Mouse (Mus musculus) G1E (cell line): ENCODE data around the gene Vps53. TPM values are rescaled to one million over a fixed set of nuclear protein-coding genes. Genes with fewer than 3 reads are reported as not detected.

ENCODE experiments used
- ATAC-seq: 2 replicates; pipeline ENCODE4 v1.8.0; 2016; ENCODE audit warnings: mild to moderate bottlenecking; ENCODE audit not compliant: insufficient number of reproducible peaks, poor library complexity, low FRiP score, severe bottlenecking; ENCODE audit errors: extremely low read depth
- DNase-seq: peaks from one replicate; pipeline ENCODE4 v3.0.0; 2012; ENCODE audit warnings: low spot score
- H3K27me3 ChIP-seq: 2 replicates; pipeline ENCODE4 v1.6.1; 2012; ENCODE audit warnings: mild to moderate bottlenecking, low read length, inconsistent platforms; ENCODE audit not compliant: insufficient read depth
- H3K36me3 ChIP-seq: replicated peaks from 2 replicates; pipeline ENCODE3; 2012; ENCODE audit warnings: mild to moderate bottlenecking, inconsistent platforms
- H3K4me1 ChIP-seq: 2 replicates; pipeline ENCODE4 v1.6.1; 2012; ENCODE audit warnings: low read depth, low read length, inconsistent platforms, mixed read lengths; ENCODE audit not compliant: insufficient read depth
- H3K4me3 ChIP-seq: 2 replicates; pipeline ENCODE4 v1.5.1; 2012; ENCODE audit warnings: low read depth, mild to moderate bottlenecking, inconsistent platforms, low read length, moderate library complexity, mixed read lengths
- H3K9me3 ChIP-seq: replicated peaks from 2 replicates; pipeline ENCODE4 v1.6.1; 2012; ENCODE audit warnings: inconsistent platforms
- CTCF ChIP-seq: IDR thresholded peaks from 2 replicates; pipeline ENCODE4 v1.5.1; 2012; ENCODE audit warnings: low read depth, low read length, inconsistent platforms, mixed read lengths
- GATA1 ChIP-seq: IDR thresholded peaks from 2 replicates; pipeline ENCODE4 v1.6.1; 2012; ENCODE audit warnings: borderline replicate concordance, low read length, inconsistent platforms, mixed read lengths
- GATA2 ChIP-seq: IDR thresholded peaks from 2 replicates; pipeline ENCODE4 v1.6.1; 2012; ENCODE audit warnings: low read depth, low read length, inconsistent platforms, borderline replicate concordance
- POLR2AphosphoS5 ChIP-seq: IDR thresholded peaks from 2 replicates; pipeline ENCODE4 v1.6.1; 2012; ENCODE audit warnings: low read depth, low read length, inconsistent platforms; ENCODE audit not compliant: insufficient replicate concordance
- TAL1 ChIP-seq: conservative IDR thresholded peaks from 2 replicates; pipeline ENCODE4 v1.6.1; 2012; ENCODE audit warnings: low read depth, low read length, inconsistent platforms, mixed read lengths
- polyA plus RNA-seq: library from polyadenylated mRNA; stranded (reverse); fragments of >175 nt; gene quantifications from 2 replicates; pipeline ENCODE4 v1.2.3, GENCODE M21; 2012
- total RNA-seq, 2 experiments: library from RNA; stranded (forward) in 1 of 2; stranded (reverse) in 1 of 2; fragments of 200-1000 nt in 1 of 2; fragments of >200 nt in 1 of 2; fragmentation: Nextera tagmentation in 1 of 2; gene quantifications; 2 replicates each; pipeline ENCODE4 v1.2.3; 2014 to 2017

The Vps53 gene
- total RNA-seq (2014; fragmentation: Nextera tagmentation) (27.3 and 35.5 TPM in 2 replicates), total RNA-seq (2017) (31.1 and 39.3 TPM in 2 replicates), polyA plus RNA-seq (26.1 and 26.4 TPM in 2 replicates)

DNA sequence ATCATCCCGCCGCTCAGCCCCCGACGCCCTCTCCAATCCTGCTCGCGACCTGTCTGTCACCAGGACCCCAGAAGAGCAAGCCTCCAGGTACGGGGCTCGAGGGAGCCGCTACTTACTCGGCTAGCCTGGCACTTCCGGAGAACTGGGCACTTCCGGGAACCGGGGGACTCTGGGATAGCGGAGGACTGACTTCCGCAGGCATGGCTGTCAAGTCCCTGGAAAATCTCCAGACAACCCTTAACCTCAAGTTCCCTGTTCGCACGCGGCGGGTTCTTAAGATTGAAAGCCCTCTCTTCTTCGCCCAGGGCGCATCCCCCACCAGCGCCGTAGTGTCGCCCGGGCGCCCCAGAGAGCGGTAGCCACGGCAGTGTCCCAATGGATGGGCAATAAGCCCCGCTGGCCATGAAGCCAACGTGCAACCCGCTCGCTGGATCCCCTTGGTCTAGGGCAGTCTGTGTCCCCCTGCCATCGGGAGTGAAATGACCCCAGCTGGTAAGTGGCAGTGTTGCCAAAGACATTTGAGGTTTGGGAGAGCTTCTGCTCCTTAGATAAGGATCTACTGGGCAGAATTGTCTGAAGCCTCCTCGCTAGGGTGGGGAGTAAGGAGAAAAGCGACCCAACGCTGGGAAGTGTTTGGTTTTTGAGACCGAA lies at the start of gene Vps53, which contains the start of gene Fam57a:
Gene Vps53 (minus strand): TSS at position 153 of the 651 bp plus-strand sequence.
Gene Fam57a (plus strand): TSS at position 177 of the 651 bp plus-strand sequence.
- Histone ChIP-seq H3K4me1 (peaks cover 20% of the 10 kb centered on the region), H3K27me3 (no peaks in the 10 kb centered on the region), H3K9me3 (no peaks in the 10 kb centered on the region), H3K36me3 (peaks cover 50% of the 10 kb centered on the region), H3K4me3 (peak within 1 kb of the TSS; percentile 99)
- DNase-seq (peak; percentile 86), ATAC-seq (peak; percentile 57)
- TF ChIP-seq CTCF (no peak), POLR2AphosphoS5 (no peak), GATA1 (no peak), TAL1 (no peak), GATA2 (no peak)

DNA sequence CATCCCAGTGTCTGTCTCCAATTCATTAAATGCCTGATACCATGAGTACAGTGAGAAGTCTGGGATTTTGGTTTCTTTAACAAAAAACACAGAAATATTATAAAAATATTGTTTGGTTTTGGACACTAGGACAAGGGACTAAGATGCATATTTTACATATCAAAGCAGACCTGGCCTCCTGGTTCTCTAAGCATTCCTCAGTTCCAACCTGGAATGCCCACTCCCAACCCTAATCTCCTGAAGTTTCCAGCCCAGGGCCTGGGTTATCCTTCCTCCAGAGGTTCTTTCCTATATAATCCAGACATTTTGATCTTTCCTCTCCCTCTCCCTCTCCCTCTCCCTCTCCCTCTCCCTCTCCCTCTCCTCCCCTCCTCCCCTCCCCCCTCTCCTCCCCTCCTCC lies 45.6 kb upstream of the Vps53 start:
- TF ChIP-seq POLR2AphosphoS5, result no peak
- TF ChIP-seq TAL1, result no peak
- no peak for TF ChIP-seq GATA1
- no peak for TF ChIP-seq GATA2
- TF ChIP-seq CTCF, result no peak
- DNase-seq (no peak), ATAC-seq (no peak)
- Histone ChIP-seq H3K9me3 (no peaks in the 10 kb centered on the region), H3K36me3 (peaks cover 67% of the 10 kb centered on the region), H3K4me3 (no peak overlapping the region), H3K4me1 (no peaks in the 10 kb centered on the region), H3K27me3 (no peaks in the 10 kb centered on the region)

DNA sequence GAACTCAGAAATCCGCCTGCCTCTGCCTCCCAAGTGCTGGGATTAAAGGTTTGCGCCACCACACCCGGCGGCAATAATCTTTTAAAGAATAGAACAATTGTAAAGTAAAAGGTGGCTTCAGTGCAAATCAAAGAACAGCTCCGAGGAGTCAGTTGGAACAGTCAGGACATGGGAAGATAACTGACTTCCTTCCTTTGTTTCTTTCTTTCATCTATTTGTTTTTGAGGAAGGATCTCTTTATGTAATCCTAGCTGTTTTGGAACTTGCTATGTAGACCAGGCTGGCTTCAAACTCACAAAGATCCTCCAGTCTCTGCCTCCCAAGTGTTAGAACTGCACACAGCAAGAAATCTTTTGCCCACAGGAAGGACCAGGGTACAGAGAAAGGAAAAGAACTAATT lies 45.2 kb upstream of the Vps53 start:
- Histone ChIP-seq H3K9me3 (no peaks in the 10 kb centered on the region), H3K36me3 (peaks cover 68% of the 10 kb centered on the region), H3K4me3 (no peak overlapping the region), H3K27me3 (no peaks in the 10 kb centered on the region), H3K4me1 (no peaks in the 10 kb centered on the region)
- DNase-seq, result no peak
- ATAC-seq, result no peak
- TF ChIP-seq GATA1 (no peak), TAL1 (no peak), POLR2AphosphoS5 (no peak), GATA2 (no peak), CTCF (no peak)

DNA sequence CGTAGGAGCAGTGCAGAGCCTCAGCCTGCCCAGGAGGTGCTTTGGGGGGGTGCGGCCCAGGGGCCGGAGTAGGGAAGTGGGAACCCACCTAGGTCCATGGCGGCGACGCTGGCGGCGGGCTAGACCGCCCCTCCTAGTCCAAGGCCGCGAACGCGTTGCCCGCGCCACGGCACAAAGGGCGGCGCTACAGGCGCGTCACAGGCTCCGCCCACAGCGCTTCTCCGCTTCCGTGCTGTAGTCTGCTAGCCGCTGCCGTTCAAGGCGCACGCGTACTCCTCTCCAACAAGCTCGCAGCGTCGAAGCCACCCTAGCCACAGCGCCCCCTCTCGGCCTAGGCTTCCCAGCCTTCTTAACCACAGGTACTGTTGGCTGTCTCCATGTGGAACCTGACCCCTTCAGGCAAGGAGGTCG lies 37.9 kb upstream of the Vps53 start, which contains the start of the genes Dbil5 and Gemin4:
Gene Dbil5 (plus strand): TSS at position 219 of the 411 bp plus-strand sequence.
Gene Gemin4 (minus strand): TSS at position 275 of the 411 bp plus-strand sequence.
- Histone ChIP-seq H3K27me3 (no peaks in the 10 kb centered on the region), H3K4me1 (peaks cover 39% of the 10 kb centered on the region), H3K9me3 (no peaks in the 10 kb centered on the region), H3K4me3 (peak within 1 kb of the TSS; percentile 88), H3K36me3 (peaks cover 78% of the 10 kb centered on the region)
- peak; percentile 95 for ATAC-seq
- peak; percentile 85 for DNase-seq
- TF ChIP-seq GATA1 (no peak), CTCF (peak; percentile 81)

DNA sequence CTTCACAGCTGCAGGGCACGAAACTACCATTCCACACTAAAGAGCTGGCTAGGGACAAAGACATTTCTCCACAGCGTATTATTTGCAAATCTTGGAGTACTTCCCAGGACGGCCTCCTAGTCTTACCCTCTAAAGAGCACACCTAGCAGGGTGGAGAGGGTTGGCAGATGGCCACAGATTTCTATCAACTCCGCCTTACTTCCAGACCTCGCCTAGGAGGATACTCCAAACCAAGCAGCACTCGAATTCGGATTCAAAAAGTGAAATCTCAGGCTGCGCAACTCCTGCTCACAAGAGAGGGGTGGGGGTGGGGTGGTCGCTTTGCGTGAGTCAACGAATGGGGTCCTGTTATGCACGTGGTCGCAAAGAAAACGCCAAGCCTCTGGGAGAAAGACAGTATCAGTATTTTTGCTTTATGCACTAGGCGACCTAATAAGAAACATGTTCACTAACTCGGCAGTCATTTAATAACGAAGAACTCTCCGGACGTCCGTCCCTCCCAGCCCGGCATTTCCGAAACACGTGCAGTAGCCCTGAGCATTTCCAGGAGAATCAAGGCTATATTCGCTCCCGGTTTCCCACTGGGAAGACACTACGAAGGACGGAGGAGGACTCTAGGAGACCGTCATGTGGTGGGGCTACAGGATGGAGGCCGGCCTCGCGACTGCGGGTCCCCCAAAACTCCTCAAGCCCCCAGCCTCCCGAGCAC lies 37.4 kb upstream of the Vps53 start:
- peaks cover 79% of the 10 kb centered on the region for H3K36me3 ChIP-seq
- no peak for TF ChIP-seq GATA2
- TF ChIP-seq CTCF, result no peak
- TF ChIP-seq POLR2AphosphoS5, result no peak
- no peak for TF ChIP-seq TAL1
- TF ChIP-seq GATA1, result no peak
- no peak for ATAC-seq
- H3K4me3 ChIP-seq, result peak overlapping the region; percentile 88
- no peaks in the 10 kb centered on the region for H3K9me3 ChIP-seq
- H3K27me3 ChIP-seq, result no peaks in the 10 kb centered on the region
- H3K4me1 ChIP-seq, result peaks cover 39% of the 10 kb centered on the region
- DNase-seq, result peak; percentile 16

DNA sequence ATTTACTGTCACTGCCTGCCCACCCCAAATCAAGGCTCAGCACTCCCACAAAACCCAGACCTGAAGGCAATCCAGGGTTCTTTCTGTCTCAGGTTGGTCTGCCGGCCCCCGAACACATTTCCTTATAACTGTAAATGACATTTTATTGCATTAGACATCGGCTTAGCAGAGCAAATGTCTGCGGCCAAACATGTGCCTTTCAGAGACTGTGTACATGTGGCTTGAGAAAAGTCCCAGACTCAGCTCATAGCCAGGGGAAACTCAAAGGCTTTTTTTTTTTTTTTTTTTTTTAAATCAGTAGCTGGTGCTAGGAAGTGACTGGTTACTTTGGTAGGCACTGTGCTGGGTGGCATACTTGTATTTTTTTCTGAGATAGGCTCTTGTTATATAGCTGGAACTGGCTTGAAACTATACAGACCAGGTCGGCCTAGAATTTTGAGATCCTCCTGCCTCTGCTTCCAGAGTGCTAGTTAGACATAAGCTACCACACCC lies 36.6 kb upstream of the Vps53 start:
- peak overlapping the region; percentile 88; the same call in 1 of the 2 replicates for H3K4me3 ChIP-seq
- no peak for TF ChIP-seq POLR2AphosphoS5
- TF ChIP-seq CTCF, result no peak
- TF ChIP-seq GATA2, result no peak
- no peak for TF ChIP-seq GATA1
- no peak for TF ChIP-seq TAL1
- no peaks in the 10 kb centered on the region for H3K9me3 ChIP-seq
- peaks cover 39% of the 10 kb centered on the region for H3K4me1 ChIP-seq
- no peaks in the 10 kb centered on the region for H3K27me3 ChIP-seq
- DNase-seq (no peak), ATAC-seq (no peak)
- peaks cover 75% of the 10 kb centered on the region for H3K36me3 ChIP-seq
